Comparison of ENCODE assay signal across 22 mouse cellular contexts in the genomic region with DNA sequence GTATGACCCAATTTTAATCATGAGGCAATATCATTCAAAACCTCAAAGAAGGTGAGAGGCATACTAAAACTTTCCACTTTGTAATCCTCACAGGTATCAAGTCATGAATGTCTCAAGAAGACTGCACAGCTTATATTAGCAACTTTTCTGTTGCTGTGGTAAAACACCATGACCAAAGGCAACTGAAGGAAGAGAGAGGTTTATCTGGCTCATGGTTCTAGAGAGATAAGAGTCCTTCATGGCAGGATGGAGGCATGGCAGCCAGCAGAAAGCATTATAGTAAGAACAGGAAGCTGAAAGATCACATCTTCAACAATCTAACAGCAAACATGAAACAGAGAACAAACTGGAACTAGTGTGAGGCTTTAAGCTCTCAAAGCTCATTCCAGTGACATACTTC.
"Had no signal": no experiment of that assay in that cellular context is flagged by ENCODE, and none has a peak within 500 bp of the region (broad histone marks: within the 10 kb centered on the region; RNA-seq: fewer than 3 reads in every experiment).

No protein-coding gene starts in this region.

- ATAC-seq: liver, embryonic 12.5 days; midbrain, embryonic 15.5 days had no signal

- DNase-seq: kidney, adult 18-20 months; kidney, adult 9 months; kidney, postnatal 14 days; kidney, postnatal 4 days; liver; lung, adult 18-20 months; lung, postnatal 10 days; lung, postnatal 36 days; right cerebral cortex, adult 18-20 months; right cerebral cortex, postnatal 14 days; right cerebral cortex, postnatal 4 days; thymus, adult 2 months; thymus, postnatal 25 days had no signal

- H3K9ac ChIP-seq: limb, embryonic 13.5 days; liver, embryonic 12.5 days; liver, embryonic 15.5 days; lung, embryonic 15.5 days; midbrain, embryonic 12.5 days; midbrain, embryonic 15.5 days had no signal

- H3K4me1 ChIP-seq: limb, embryonic 10.5 days; limb, embryonic 13.5 days; liver, embryonic 12.5 days; liver, embryonic 15.5 days; lung, embryonic 15.5 days; midbrain, embryonic 12.5 days; midbrain, embryonic 15.5 days had no signal

- H3K36me3 ChIP-seq: limb, embryonic 10.5 days; limb, embryonic 13.5 days; liver, embryonic 12.5 days; liver, embryonic 15.5 days; lung, embryonic 15.5 days; midbrain, embryonic 12.5 days; midbrain, embryonic 15.5 days had no signal

- H3K4me3 ChIP-seq: limb, embryonic 10.5 days; limb, embryonic 13.5 days; liver, embryonic 12.5 days; liver, embryonic 15.5 days; lung, embryonic 15.5 days; midbrain, embryonic 12.5 days; midbrain, embryonic 15.5 days; myocyte had no signal

- H3K27me3 ChIP-seq: limb, embryonic 13.5 days; liver, embryonic 12.5 days; liver, embryonic 15.5 days; lung, embryonic 15.5 days; midbrain, embryonic 12.5 days; midbrain, embryonic 15.5 days had no signal

- H3K27ac ChIP-seq: limb, embryonic 10.5 days; limb, embryonic 13.5 days; liver, embryonic 12.5 days; liver, embryonic 15.5 days; lung, embryonic 15.5 days; midbrain, embryonic 12.5 days; midbrain, embryonic 15.5 days; stomach, postnatal 0 days had no signal

- H3K9me3 ChIP-seq: limb, embryonic 10.5 days; limb, embryonic 13.5 days; liver, embryonic 12.5 days; liver, embryonic 15.5 days; lung, embryonic 15.5 days; midbrain, embryonic 12.5 days; midbrain, embryonic 15.5 days had no signal
